Mouse (Mus musculus): Measurements from ENCODE around the gene Kif3a.

Gene Kif3a

GRCm38 (mm10) chr11:53644017-53644416 is 76.8 kb downstream of the Kif3a start:
- DNase-seq (ENCODE audit: low read depth, low spot score), result no peak

- no peak for DNase-seq (ENCODE audit: low read depth, low spot score)
Observed at GRCm38 (mm10) chr11:53651441-53651840, 84.3 kb downstream of the Kif3a start.

Data from telencephalon, adult 2 months (tissue).